Mouse (Mus musculus): ENCODE measurements around the gene Acoxl. TPM values are rescaled to one million over a fixed set of nuclear protein-coding genes. Genes with fewer than 3 reads are reported as not detected.

Acoxl gene
- polyA plus RNA-seq, 1 experiment, result not detected

DNA sequence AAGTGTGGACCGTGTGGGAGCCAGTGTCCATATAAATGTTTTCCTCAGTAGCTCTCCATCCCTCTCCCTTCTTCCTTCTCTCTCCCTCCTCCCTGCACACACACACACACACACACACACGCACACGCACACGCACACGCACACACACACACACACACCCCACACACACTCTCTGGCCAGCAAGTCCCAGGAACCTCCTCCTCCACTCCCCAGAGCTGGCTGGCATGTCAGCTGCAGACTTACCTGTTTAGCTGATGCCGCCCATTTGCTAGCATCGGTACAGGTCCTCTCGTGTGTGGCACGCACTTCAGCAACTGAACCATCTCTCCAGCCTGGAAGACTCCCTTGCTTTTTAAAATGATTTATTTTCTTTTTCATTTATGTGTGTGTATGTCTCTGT is 280.3 kb downstream of the Acoxl start:
- Histone ChIP-seq H3K27ac (ENCODE audit: insufficient read depth, low read depth, low read length) (no peak overlapping the region), H3K4me3 (ENCODE audit: insufficient read depth, low read depth, low read length) (no peak overlapping the region), H3K4me1 (ENCODE audit: control insufficient read depth, insufficient read depth, low read length) (peaks cover 15% of the 10 kb centered on the region)
- WGBS, result 94% methylated on average over 9 of the region's 9 CpGs
- TF ChIP-seq POLR2A (IDR thresholded peaks at IDR 0.05; ENCODE audit: insufficient read depth, low read depth, low read length) (no peak), CTCF (IDR thresholded peaks at IDR 0.05; ENCODE audit: insufficient read depth, low read depth, low read length) (no peak)

GRCm38 (mm10) chr2:128122491-128122890 is 283.8 kb downstream of the Acoxl start:
- H3K4me3 ChIP-seq (ENCODE audit: insufficient read depth, low read depth, low read length), result no peak overlapping the region
- H3K27ac ChIP-seq (ENCODE audit: insufficient read depth, low read depth, low read length), result no peak overlapping the region
- TF ChIP-seq CTCF (IDR thresholded peaks at IDR 0.05; ENCODE audit: insufficient read depth, low read depth, low read length) (peak; percentile 70), POLR2A (IDR thresholded peaks at IDR 0.05; ENCODE audit: insufficient read depth, low read depth, low read length) (no peak)
- H3K4me1 ChIP-seq (ENCODE audit: control insufficient read depth, insufficient read depth, low read length), result peaks cover 39% of the 10 kb centered on the region
- 2% methylated on average over 9 of the region's 9 CpGs for WGBS

DNA sequence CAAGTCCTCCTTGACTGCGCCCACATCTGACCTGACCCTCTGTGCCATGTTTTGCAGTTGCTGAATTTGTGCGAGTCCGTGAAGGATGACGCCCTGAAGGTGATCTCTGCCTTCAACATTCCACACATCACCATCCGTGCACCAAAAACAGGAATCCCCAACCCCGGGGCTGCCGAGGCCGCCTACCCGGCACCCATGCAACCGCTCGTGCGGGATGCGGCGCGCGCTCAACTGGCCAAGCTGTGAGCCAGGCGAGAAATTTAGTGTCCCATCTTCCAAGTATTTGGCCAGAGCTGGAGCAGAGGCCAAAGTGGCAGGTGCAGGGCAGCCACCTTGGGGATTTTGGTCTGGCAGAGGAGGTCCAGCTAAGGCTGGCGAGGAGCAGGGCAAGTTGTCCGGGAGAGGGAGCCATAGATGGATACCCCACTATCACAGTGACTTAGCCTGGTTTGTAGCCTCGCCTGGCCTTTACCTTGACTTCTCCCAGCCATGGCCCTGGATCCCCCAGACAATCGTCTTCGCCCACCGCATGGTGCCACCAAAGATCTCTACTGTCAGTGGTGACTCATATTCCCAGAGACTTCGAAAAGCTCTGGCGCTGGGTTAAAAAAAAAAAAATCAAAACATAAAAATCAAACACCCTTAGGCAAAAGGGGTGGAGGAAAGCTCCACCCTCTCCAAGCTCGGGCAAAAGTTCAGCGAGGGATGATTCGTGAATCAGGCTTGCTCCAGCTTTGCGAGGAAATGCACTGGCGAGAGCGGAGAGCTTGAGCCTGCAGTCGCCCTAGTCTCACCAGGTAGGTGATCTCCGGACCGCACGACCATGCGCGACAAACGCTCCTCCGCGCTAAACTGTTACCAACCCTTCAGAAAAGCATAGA is 284.5 kb downstream of the Acoxl start:
- no peak for TF ChIP-seq POLR2A (IDR thresholded peaks at IDR 0.05; ENCODE audit: insufficient read depth, low read depth, low read length)
- TF ChIP-seq CTCF (IDR thresholded peaks at IDR 0.05; ENCODE audit: insufficient read depth, low read depth, low read length), result no peak
- H3K27ac ChIP-seq (ENCODE audit: insufficient read depth, low read depth, low read length), result no peak overlapping the region
- 6% methylated on average over 40 of the region's 40 CpGs for WGBS
- H3K4me3 ChIP-seq (ENCODE audit: insufficient read depth, low read depth, low read length), result no peak overlapping the region
- peaks cover 41% of the 10 kb centered on the region for H3K4me1 ChIP-seq (ENCODE audit: control insufficient read depth, insufficient read depth, low read length)

DNA sequence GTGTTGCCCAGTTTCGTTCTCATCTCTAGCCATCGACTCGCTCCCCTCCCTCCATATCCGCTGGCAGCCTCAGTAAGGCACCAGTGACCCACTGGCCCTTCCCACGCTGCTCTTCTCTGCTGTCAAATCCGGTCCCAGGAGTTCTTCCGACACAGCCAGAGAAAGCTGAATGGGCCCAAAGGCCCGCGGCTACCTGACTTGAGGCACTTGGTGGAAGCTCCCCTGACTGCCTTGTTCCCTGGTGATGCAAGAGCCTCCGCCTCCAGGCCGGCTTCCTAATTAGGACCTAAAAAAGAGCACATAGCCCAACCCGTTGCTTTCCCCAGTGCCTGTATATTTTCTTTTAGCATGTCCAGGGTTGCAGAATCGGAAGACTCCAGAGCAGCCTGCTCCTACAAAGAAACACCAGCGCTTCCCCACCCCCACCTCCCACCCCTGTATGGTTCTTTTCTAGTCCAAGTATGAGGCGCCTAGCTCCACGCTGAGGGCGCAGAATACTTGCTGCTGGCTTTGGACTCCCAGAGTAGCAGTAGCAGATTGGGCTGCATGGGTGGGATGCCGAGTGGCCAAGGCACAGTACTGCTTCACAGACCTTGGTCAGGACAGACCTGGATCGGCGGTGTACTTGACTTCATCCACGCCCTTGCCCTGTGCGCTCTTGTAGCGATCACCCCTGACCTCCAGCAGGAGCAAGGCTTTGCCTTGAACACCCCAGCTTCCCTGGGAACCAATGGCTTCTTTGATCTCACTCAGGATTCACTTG is 285.4 kb downstream of the Acoxl start:
- Histone ChIP-seq H3K4me1 (ENCODE audit: control insufficient read depth, insufficient read depth, low read length) (peaks cover 46% of the 10 kb centered on the region), H3K27ac (ENCODE audit: insufficient read depth, low read depth, low read length) (no peak overlapping the region), H3K4me3 (ENCODE audit: insufficient read depth, low read depth, low read length) (no peak overlapping the region; the same call in 1 of the 2 replicates)
- no peak for TF ChIP-seq CTCF (IDR thresholded peaks at IDR 0.05; ENCODE audit: insufficient read depth, low read depth, low read length)
- no peak for TF ChIP-seq POLR2A (IDR thresholded peaks at IDR 0.05; ENCODE audit: insufficient read depth, low read depth, low read length)
- WGBS, result 18% methylated on average over 23 of the region's 23 CpGs

DNA sequence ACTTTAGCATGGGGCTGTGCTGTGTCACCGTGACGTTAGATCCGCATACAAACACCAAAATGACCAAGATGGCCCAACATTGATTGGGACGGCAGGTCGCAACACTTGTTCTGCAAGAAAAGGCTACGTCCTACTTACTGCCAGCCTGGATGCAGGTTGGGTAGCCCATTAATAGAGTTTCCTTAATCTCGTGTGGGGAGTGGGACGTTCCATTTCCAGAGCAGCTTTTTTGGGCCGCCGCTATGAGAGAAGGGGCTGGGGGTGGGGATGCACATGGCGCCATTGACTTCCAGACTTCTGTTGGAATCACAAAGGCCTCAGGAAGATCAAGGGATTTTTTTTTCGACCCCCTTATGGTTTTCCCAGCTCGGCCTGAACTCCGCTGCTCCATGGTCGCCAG is 286.0 kb downstream of the Acoxl start:
- H3K4me3 ChIP-seq (ENCODE audit: insufficient read depth, low read depth, low read length), result no peak overlapping the region

GRCm38 (mm10) chr2:128125635-128126470 is 287.2 kb downstream of the Acoxl start, which contains the start of gene Bcl2l11:
Bcl2l11 (plus strand) TSS chr2:128126038.
- H3K27ac ChIP-seq (ENCODE audit: insufficient read depth, low read depth, low read length), result peak within 1 kb of the TSS; percentile 7; the same call in 1 of the 2 replicates
- under 1% methylated on average over 76 of the region's 76 CpGs for WGBS
- H3K4me1 ChIP-seq (ENCODE audit: control insufficient read depth, insufficient read depth, low read length), result peaks cover 46% of the 10 kb centered on the region
- TF ChIP-seq POLR2A (IDR thresholded peaks at IDR 0.05; ENCODE audit: insufficient read depth, low read depth, low read length) (peak; percentile 76), CTCF (IDR thresholded peaks at IDR 0.05; ENCODE audit: insufficient read depth, low read depth, low read length) (peak; percentile 35; the same call in 1 of the 2 replicates)
- H3K4me3 ChIP-seq (ENCODE audit: insufficient read depth, low read depth, low read length), result peak within 1 kb of the TSS; percentile 76

More for the DNA sequence above, 286.0 kb downstream of the Acoxl start:
- 39% methylated on average over 15 of the region's 15 CpGs for WGBS
- TF ChIP-seq CTCF (IDR thresholded peaks at IDR 0.05; ENCODE audit: insufficient read depth, low read depth, low read length) (no peak), POLR2A (IDR thresholded peaks at IDR 0.05; ENCODE audit: insufficient read depth, low read depth, low read length) (no peak)
- Histone ChIP-seq H3K27ac (ENCODE audit: insufficient read depth, low read depth, low read length) (no peak overlapping the region), H3K4me1 (ENCODE audit: control insufficient read depth, insufficient read depth, low read length) (peaks cover 46% of the 10 kb centered on the region)

- Histone ChIP-seq H3K27ac (ENCODE audit: insufficient read depth, low read depth, low read length) (no peak overlapping the region), H3K4me1 (ENCODE audit: control insufficient read depth, insufficient read depth, low read length) (peaks cover 46% of the 10 kb centered on the region), H3K4me3 (ENCODE audit: insufficient read depth, low read depth, low read length) (peak overlapping the region; percentile 76)
- under 1% methylated on average over 35 of the region's 35 CpGs for WGBS
- TF ChIP-seq CTCF (IDR thresholded peaks at IDR 0.05; ENCODE audit: insufficient read depth, low read depth, low read length) (no peak), POLR2A (IDR thresholded peaks at IDR 0.05; ENCODE audit: insufficient read depth, low read depth, low read length) (no peak)
These were observed 287.9 kb downstream of the Acoxl start for GRCm38 (mm10) chr2:128126591-128127051.

GRCm38 (mm10) chr2:128127121-128127671 is 288.5 kb downstream of the Acoxl start:
- peaks cover 46% of the 10 kb centered on the region for H3K4me1 ChIP-seq (ENCODE audit: control insufficient read depth, insufficient read depth, low read length)
- TF ChIP-seq CTCF (IDR thresholded peaks at IDR 0.05; ENCODE audit: insufficient read depth, low read depth, low read length) (no peak), POLR2A (IDR thresholded peaks at IDR 0.05; ENCODE audit: insufficient read depth, low read depth, low read length) (peak; percentile 45; the same call in 1 of the 2 replicates)
- no peak overlapping the region for H3K27ac ChIP-seq (ENCODE audit: insufficient read depth, low read depth, low read length)
- under 1% methylated on average over 67 of the region's 67 CpGs for WGBS
- H3K4me3 ChIP-seq (ENCODE audit: insufficient read depth, low read depth, low read length), result peak overlapping the region; percentile 76

Data from olfactory bulb, adult 2 months (tissue).